Mouse (Mus musculus) urinary bladder, postnatal 10 days (tissue): ENCODE data around the gene Cdk14.
"Not testable (repeated sequence)": the region's sequence is repeated elsewhere in the genome, so short reads cannot be mapped to it uniquely, and the experiment has no call there.

Experiments used
- DNase-seq: peaks from one replicate; pipeline ENCODE4 v3.0.0; 2022; ENCODE audit warnings: low spot score

Gene Cdk14

DNA sequence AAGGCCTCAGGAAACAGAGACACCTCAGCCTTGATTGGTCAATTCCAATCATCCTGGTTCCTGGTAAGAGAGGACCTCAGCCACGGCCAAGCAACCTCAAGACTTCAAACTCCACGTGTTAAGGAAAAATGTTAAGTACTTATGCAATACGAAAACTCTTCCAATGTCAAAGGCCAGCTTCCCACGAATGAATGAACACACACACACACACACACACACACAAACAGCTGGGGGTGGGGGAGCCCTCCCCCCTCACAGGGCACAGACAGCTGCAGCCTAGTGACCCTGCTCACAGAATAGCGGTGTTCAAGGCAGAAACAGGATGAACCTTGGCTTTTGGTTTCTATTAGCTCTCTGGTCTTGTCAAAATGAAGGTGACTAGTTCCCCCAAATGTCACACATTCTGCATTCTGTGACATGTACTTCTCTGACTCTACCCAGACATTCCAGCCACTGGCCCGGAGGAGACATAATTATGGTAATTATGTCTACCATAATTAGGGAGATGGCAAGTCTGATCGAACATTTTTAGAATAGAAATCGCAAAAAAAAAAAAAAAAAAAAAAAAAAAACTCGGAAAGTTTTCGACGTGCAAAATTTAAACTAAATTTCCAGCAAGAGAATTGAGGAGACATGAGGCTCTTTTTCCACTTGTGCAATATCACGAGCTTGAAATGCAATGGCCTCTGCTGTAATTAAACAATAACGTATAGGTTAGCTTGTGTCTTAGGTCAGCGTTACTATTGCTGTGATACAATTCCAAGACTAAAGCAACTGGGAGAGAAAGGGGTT, 54.6 kb downstream of the Cdk14 start:
- DNase-seq, result no peak

DNA sequence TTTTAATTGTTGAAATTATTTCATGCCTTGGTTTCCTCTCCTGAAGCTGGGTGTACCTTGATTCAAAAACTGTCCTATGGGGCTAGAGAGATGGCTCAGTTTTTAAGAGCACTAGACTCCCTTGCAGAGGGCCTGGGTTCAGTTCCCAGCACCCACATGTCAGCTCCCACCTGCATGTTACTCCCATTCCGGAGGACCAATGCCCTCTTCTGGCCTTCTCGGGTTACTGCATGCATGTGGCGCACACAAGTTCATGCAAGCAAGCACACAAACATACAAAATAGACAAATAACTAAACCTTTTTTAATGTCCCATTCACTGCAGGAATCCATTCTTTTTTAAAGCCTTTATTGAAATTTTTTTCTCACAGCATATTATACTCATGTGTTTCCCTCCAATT, 58.4 kb downstream of the Cdk14 start:
- no peak for DNase-seq

DNA sequence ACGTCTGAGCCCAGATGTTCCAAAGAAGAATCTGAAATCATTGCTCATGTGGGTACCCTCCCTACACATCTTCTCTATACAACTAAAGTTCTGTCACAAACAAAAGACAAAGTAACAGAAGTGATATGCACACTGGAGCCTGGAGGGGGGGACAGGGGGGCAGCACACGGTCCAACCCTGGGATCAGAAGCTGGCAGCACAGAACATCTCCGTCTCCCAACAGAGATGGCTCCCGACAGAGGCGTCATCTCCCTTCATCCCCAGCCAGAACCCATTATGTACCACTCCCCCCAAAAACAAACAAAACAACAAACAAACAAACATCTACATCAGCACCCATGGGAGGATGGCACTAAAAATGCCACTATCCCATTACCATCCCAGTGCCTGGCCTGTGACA, 59.8 kb downstream of the Cdk14 start:
- DNase-seq, result no peak

DNA sequence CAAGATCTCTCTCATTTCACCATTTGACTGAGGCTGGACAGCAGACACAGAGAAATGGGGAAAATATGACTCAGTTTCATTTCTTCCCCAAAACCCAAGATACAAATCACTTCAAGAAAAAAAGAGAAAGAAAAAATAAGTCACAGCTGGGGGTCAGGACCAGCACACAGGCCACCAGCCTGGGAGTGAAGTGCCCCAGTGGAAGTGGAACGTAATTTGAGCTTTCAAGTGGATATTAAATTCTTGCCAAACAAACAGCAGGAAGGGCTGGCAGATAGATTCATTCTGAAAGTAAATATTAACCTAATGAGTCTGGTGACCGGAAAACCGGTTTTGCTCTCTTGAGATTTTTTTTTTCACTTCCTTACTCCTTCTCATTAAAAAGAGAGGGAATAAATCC, 60.2 kb downstream of the Cdk14 start:
- no peak for DNase-seq

DNA sequence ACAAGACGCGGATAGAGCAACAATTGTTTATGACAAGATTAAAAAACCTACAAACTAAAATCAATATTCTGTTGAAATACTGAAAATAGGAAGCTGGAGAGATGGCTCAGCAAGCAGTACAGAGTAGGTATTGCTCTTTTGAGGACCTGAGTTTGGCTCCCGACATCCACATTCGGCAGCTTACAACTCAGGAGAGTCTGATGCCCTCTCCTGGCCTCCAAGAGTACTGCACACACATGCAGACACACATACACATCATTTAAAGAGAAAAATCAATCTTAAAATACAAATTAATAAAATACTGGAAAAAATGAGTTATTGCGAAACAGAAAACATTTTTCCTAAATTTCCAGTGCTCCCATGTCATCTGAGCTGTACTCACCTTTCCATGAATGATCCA, 60.7 kb downstream of the Cdk14 start:
- no peak for DNase-seq

DNA sequence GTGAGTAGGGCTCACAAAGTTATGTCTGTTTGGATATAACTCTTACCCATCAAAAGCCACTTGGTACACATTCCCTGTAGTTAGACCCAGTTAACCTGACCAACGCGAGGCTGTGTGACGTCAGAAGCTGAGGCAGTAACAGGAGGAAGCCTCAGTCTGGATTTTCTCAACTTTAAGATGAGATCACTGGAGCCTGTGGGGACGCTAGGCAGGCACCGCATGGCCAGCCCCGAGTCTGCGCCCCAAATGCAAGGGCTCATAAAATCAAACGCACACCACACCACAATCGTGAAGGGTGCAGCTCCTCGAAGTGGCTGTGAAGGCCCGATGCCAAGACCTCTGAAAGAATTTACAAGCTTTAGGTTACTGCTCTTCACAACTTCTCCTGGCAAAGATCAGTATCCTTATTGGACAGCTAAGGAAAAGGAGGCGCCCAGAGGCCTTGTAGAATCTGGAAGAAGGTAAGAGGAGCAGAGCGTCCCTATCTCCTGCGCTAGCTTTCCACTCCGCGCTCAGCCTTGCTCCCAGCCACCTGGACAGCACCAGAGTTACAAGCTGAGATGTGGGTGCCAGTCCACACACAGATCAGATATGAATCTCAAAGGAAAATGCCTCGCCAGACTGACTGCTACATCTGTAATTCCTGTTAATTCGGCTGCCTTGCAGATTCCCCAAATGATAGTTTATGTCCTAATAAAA, 61.9 kb downstream of the Cdk14 start:
- DNase-seq, result no peak

DNA sequence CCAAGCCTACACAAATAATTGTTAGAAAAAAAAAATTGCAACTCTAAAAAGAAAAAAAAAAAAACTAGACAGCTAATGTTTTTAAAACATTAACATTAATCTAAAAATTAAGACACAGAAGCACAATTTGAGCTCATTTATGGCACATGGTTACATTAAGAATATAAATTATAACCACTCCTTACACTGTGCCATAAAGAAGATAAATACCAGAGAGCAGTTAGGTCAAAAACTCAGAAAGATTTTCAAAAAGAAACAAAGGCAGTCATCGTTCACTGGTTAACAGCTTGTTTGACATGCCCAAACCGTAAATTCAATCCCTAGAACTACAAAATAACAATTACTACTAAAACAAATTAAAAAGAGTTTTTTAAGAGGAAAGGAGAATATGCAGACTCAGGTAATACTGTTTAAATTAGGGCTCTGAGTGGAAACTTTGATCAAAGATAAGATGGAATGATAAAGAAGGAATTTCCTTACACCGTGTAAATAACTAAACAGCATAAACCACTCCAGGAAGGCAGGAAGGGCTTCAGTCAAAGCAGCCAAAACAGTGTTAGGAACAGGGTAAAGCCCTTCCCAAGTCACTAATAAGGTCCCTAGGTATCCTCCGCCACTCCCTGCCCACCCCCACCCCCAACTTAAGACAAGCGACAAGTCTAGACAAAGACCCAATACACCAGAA, 65.3 kb downstream of the Cdk14 start:
- no peak for DNase-seq

DNA sequence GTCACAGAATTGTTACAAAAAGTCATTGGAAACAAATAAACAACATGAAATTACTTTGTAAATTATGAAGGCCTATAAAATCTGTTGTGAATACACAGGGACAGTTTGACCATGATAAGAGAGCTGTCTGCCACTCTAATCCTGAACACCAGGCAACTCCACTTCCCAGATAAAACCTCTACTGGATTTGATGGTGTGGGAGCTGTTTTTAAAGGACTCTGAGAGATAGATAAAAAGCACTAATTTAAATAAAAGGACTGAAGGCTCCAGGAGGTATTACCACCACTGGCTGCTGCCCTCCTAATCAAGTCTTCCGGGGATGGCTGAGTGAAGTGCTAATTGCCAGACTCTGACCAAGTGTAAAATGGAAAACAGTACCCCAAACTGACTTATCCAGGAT, 66.2 kb downstream of the Cdk14 start:
- no peak for DNase-seq

DNA sequence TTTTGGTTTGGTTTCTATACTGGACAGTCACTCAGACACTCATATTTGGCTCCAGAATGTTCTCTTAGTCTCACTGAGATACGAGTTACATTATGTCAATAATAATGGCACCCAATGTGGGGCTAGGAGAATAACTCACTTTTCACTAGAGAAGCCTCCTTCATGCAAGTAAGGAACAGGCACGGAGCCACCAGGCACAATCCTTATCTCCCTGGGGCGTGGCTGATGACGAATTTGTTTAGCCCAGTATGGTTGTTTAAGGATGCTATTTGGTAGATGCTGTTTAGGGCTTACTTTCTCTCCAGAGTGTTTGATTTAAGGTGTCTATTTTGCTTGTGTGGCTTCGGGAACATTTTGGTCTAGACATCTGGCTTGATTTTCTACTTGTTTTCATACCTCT, 75.5 kb downstream of the Cdk14 start:
- no peak for DNase-seq

DNA sequence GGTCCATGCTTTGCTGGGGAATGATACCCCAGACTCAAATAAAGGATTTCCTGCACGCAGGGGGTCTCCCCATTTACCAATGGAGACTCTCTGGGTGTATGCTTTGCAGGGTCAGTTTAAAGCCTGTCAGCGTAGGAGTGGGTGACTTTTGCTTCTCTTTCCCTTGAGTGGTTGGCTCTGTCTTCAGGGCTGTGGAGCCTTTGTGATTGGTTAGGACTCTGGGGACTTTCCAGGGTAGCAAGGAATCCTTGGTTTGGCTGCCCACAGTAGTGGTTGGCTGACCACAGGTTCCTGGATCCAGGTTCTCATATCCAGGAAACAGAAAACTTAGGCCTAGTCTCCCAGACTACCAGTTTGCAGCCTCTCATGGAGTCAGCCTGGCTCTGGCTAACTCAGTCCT, 76.4 kb downstream of the Cdk14 start:
- DNase-seq, result no peak

DNA sequence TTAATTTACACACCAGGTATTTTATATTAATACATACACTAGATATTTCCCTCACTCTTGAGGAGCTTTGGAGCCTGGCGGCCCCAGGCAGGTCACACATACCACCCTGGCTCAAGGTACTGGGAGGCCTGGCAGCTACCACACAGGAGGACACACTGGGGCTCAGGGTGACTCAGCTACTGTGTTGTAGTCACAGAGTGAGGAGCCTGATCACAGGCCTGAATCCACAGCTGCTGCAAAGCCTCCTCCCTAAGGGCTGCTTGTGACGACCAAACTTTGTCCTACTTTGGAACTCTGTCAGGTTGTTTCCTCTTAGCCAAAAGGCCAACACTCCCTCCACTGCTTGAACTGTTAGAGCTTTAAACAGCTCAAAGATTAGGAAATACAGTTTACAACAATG, 76.8 kb downstream of the Cdk14 start:
- no peak for DNase-seq

DNA sequence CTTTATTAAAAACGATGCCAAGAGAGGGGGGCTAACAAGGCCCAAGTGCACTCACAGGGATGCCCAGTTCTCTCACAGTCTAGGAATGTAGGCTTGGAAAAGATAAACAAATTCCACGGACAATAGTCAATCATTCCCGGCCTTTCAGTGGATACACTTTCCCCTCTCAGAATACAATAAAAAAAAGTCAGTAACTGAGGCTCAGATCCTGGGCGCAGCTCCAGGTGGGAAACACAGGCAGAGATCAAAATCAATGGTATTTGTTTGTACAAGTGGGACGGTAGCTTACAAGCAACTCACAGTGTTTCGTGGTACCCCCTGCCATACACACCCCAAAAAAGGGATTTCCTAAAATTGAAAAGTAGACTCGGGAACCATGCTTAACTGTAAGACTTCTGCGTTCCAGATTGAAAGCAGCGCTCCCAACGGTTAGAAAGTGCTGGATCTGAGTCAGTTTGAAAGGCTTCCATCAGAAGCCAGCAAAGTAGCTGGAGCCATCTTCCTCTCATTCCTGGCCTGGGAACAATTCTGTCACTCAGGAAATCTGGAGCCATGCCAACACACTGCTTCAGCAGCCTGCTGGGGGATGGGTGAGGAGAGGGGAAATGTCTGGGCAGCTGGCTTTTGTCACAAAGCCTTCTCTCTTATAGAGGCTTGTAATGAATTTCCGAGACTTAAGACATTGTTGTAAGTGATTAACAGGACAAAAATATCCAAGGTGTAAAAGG, 77.5 kb downstream of the Cdk14 start:
- no peak for DNase-seq

DNA sequence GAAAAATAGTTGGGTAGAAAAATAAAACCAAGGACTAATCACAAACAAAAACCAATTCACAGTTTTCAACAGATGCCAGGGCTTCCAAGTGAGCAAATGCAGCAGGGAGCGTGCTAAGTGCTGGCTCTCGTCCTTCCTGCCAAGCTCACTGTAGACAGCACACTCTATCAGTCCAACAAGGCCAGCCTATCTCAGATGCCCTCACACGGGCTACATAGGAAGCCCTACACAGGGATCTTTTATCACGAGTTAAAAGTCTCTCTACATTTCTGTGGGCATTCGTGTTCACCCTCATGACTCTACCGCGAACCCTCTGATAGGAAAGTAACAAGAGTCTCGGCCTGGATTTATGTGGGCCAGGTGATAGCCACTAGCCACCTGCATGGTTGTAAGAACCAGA, 78.5 kb downstream of the Cdk14 start:
- DNase-seq, result no peak

DNA sequence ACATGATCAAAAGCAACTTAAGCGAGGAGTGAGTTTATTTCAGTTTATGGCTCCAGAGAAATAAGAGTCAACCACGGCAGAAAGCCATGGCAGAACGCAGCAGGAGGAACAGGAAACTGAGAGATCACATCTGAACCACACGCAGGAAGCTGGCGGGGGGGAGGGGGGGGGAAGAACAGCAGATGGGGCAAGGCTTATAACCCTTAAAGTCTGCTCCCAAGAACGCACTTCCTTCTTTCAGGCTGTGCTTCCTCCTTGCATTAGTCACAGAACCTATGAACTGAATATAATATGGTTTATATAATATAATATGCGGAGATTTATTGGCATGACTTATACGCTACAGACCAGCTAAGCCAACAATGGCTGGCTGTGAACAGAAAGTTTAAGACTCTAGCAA, 86.2 kb downstream of the Cdk14 start:
- no peak for DNase-seq

DNA sequence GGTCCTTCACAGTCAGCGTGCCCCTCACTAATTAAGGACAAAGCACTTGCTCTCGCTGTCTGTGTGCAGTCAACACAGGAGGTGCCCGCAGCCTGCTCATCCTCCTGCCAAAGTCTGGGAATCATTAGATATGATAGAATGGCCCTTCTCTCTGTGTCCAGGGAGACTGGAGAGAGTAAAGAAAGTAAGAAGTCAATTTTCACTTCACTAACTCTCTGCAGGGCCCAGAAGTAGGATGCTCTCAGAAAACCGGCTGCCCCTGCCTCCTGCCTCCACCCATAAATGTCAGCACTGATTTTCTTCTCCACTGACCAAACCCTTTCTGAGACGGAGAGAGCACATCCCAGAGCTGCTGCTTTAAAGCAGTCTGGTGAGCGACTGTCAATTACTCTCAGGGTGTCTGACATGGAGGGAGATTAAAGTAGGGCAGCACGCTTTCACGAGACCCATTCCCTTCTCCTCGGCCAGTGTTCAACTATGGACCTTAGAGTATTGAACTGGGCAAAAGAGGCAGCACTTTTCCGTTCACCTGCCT, 89.1 kb downstream of the Cdk14 start:
- no peak for DNase-seq

DNA sequence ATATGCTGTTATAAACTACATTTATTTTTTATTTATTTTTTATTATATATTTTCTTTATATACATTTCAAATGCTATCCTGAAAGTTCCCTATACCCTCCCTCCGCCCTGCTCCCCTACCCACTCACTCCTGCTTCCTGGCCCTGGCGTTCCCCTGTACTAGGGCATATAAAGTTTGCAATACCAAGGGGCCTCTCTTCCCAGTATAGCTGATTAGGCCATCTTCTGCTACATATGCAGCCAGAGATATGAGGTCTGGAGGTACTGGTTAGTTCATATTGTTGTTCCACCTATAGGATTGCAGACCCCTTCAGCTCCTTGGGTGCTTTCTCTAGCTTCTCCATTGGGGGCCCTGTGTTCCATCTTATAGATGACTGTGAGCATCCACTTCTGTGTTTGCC, 91.1 kb downstream of the Cdk14 start:
- not testable (repeated sequence) for DNase-seq

DNA sequence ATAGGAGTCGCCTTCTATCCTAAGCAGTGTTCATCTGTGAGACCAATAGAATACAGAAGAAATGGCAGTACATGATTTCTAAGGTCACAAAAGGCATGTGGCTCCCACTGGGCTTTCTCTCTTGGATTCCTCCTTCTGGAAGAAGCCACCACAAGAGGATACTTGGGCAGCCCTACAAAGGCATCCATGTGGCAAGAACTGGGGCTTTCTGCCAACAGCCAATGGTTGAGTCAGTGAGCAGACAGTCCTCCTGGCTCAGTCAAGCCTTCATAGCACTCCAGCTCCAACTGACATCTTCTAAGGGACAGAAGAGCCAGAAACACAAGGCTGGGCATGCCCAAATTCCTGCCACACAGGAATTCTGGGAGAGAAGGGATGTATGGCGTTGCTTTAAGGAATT, 93.4 kb downstream of the Cdk14 start:
- DNase-seq, result no peak

DNA sequence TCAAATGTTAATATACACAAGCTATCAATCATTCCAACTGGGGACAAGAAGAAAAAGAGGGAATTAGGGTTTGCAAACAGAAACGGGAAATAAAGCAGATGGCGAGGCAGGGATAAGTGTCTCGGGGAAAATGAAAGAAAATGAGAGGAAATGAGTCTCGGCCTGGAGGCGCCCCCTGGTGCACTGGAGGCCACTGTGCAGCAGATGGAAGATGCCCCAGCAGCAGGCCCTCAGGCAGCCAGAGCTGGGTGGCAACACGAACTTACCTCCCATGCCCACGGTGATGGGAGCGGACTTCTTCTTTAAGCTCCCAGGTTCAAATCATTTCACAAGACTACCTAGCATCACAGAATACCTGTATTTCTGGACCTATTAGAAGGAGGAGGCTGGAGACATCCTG, 97.4 kb downstream of the Cdk14 start:
- DNase-seq, result no peak

DNA sequence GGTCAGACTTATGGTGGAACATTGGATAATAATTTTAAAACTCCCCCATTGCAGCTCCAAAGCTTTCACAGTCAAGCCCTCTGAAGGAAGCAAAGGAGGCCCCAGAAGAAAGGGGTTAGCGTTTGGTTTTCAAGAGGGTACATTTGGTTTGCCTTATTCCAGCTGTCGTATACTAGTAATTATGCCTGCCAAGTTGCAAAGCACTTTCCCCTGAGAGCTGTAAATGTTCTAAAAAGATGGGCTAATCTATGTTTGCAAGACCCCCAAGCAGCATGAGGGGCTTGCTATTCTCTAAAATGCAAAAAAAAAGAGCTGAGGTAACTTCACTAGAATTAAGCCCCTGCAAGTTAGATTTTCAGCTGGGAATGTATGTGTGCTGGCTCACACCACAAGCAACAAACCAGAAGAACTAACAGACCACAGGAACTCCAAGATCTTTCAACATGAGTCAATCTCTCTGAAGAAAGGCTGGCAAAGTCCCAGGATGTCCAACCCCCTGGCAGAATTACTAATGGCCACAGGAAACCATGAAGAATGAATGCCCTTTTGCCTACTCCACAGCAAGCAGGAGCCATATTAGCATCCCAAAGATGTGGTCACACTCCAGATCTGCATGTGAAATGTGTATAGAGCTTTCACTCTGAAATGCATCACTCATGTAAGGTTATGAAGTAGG, 99.5 kb downstream of the Cdk14 start:
- DNase-seq, result no peak

DNA sequence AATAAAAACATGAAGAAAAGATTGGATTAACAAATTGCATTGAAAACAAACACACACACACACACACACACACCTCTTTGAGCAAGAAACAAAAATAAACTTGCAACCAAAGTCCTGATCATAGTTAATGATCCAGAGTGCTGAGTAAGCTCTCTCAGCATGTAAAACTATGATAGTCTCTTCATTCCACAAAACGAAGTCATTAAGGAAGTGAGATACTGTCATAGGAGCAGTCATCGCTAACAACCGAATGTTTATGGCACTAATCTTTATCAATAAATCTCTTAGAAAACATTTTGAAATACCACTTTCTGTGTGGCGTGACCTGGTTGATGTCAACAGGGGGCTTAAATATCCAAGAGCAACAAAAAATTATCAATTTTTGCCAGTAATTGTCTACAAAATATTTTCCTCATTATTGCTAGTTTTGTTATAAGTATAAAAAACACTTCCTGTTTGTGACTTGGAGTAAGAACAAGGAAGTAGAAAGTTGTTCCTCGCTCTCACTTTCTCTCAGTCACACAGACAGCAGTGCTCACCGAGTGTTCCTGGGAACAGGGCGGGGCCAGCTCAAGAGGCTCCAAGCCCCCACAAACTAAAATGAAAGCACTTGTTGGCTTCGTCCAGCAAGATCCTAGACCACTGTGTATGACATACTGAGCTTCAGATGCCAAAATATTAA, 100.1 kb downstream of the Cdk14 start:
- DNase-seq, result no peak

DNA sequence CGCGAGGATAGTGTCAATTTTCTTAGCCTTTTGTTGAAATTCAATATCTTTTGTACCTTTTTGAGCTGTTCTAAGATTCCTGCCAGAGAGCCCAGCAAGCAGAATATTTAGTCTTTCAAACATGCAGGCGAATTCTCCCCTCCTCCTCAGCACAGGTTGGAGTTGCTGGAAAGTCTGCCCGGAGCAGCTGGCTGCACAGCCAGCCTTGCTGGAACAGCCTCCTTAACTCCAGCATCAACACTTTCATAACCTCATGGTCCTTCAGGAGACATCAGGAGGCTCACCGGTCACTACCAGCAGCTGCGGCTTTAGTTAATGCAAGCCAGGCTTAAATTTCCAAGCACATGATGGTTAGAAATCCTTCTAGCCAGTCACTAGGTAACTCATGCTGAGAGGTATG, 105.8 kb downstream of the Cdk14 start:
- no peak for DNase-seq
